ENCODE assay signal across 9 mouse cellular contexts in the genomic region with DNA sequence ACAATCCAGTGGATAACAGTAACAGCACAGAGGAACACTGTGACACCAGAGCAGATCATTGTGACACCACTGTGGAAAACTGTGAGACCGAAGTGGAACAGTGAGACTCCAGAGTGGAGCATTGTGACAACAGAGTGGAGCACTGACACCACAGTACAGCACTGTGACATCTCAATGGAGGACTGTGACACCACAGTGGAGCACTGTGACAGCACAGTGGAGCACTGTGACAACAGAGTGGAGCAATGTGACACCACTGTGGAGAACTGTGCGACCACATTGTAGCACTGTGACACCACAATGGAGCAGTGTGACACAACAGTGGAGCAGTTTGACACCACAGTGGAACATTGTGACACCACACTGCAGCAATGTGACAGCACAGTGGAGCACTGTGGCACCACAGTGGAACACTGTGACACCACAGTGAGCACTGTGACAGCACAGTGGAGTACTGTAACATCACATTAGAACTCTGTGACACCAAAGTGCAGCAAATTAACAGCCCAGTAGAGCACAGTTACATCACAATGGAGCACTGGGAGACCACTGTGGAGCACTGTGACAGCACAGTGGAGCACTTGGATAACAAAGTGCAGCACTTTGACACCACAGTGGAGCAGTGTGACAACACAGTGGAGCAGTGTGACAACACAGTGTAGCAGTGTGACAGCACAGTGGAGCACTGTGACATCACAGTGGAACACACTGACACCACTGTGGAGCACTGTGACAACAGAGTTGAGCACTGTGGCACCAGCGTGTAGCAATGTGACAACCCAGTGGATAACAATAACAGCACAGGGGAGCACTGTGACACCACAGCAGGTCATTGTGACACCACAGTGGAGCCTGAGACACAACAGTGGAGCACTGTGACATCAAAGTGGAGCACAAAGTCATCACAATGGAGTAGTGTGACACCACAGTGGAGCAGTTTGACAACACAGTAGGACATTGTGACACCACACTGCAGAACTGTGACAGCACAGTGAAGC.
DNase-seq lines count a peak whose midpoint lies in the region; ATAC-seq lines count a peak whose summit lies in the region.
"Had no signal": no experiment of that assay in that cellular context is flagged by ENCODE, and none has a peak within 500 bp of the region (broad histone marks: within the 10 kb centered on the region; RNA-seq: fewer than 3 reads in every experiment).

No protein-coding gene starts in this region.

- DNase-seq in embryo, embryonic 10 days (ENCODE audit: low spot score) = peak; percentile 10
- no peak for DNase-seq in embryo, embryonic 10.5 days (ENCODE audit: low spot score)
- DNase-seq in thymus, postnatal 14 days = peak; percentile 2
- DNase-seq in thymus, postnatal 25 days = no peak
- peak; percentile 32 for DNase-seq in limb, embryonic 10.5 days (ENCODE audit: low spot score)
- DNase-seq in retina, embryonic 14.5 days (ENCODE audit: low spot score) = no peak
- no peak for DNase-seq in frontal cortex, adult 2 months (ENCODE audit: extremely low spot score in 1 of 2, low spot score in 1 of 2)

- H3K4me2 ChIP-seq in neural tube, embryonic 12.5 days (replicated peaks) = no peak overlapping the region

- no peaks in the 10 kb centered on the region for H3K4me1 ChIP-seq in limb, embryonic 10.5 days
- H3K4me1 ChIP-seq in neural tube, embryonic 12.5 days = no peaks in the 10 kb centered on the region

- H3K4me3 ChIP-seq in limb, embryonic 10.5 days = no peak overlapping the region
- no peak overlapping the region for H3K4me3 ChIP-seq in neural tube, embryonic 12.5 days

- no peak overlapping the region for H3K9ac ChIP-seq in neural tube, embryonic 12.5 days

- ATAC-seq in neural tube, embryonic 12.5 days (ENCODE audit: low FRiP score, low read depth) = peak; percentile 1; the same call in 1 of the 2 replicates

- no peaks in the 10 kb centered on the region for H3K36me3 ChIP-seq in limb, embryonic 10.5 days
- no peaks in the 10 kb centered on the region for H3K36me3 ChIP-seq in neural tube, embryonic 12.5 days

- WGBS in limb, embryonic 10.5 days = 78% methylated on average over 3 of the region's 3 CpGs
- WGBS in neural tube, embryonic 12.5 days = 81% methylated on average over 3 of the region's 3 CpGs

- H3K27ac ChIP-seq in limb, embryonic 10.5 days = no peak overlapping the region
- H3K27ac ChIP-seq in neural tube, embryonic 12.5 days = no peak overlapping the region
- H3K27ac ChIP-seq: macrophage had no signal

- H3K27me3 ChIP-seq in limb, embryonic 10.5 days (ENCODE audit: low read depth, poor library complexity, severe bottlenecking) = no peaks in the 10 kb centered on the region
- no peaks in the 10 kb centered on the region for H3K27me3 ChIP-seq in neural tube, embryonic 12.5 days (replicated peaks)

- peaks cover 78% of the 10 kb centered on the region for H3K9me3 ChIP-seq in limb, embryonic 10.5 days (replicated peaks)
- peaks cover 87% of the 10 kb centered on the region for H3K9me3 ChIP-seq in neural tube, embryonic 12.5 days

Comparison
In these comparisons a context has a peak if more than half of its experiments do, and no peak if none do; other contexts are left out.
1. DNase-seq: peak in embryo, embryonic 10 days (single experiment), thymus, postnatal 14 days (single experiment) and limb, embryonic 10.5 days (single experiment); none in embryo, embryonic 10.5 days (single experiment), thymus, postnatal 25 days (single experiment), retina, embryonic 14.5 days (single experiment) and frontal cortex, adult 2 months (0 of 2).